Mouse (Mus musculus): ENCODE data around the gene Acer2. TPM values are rescaled to one million over a fixed set of nuclear protein-coding genes. Genes with fewer than 3 reads are reported as not detected.

The Acer2 gene
- polyA plus RNA-seq, 1 experiment from 2014 or later: 36.0 TPM

GRCm38 (mm10) chr4:86923476-86924055 lies 49.4 kb downstream of the Acer2 start:
- H3K9ac ChIP-seq: no peak overlapping the region
- H3K4me3 ChIP-seq: no peak overlapping the region
- no peak overlapping the region for H3K4me2 ChIP-seq
- no peak for ATAC-seq (ENCODE audit: insufficient number of reproducible peaks, low FRiP score)
- H3K36me3 ChIP-seq: peaks cover 7% of the 10 kb centered on the region; the same call in 1 of the 2 replicates
- WGBS: 74% methylated on average over 3 of the region's 3 CpGs
- no peaks in the 10 kb centered on the region for H3K9me3 ChIP-seq (replicated peaks)
- no peaks in the 10 kb centered on the region for H3K4me1 ChIP-seq (replicated peaks)
- no peak overlapping the region for H3K27ac ChIP-seq (ENCODE audit: poor library complexity, severe bottlenecking)
- H3K27me3 ChIP-seq (replicated peaks): no peaks in the 10 kb centered on the region

- Histone ChIP-seq H3K9ac (no peak overlapping the region), H3K4me2 (0 out of 2 replicates have a peak overlapping the region, but pooled peaks have one; percentile 20), H3K27ac (ENCODE audit: poor library complexity, severe bottlenecking) (no peak overlapping the region), H3K9me3 (replicated peaks) (no peaks in the 10 kb centered on the region), H3K4me3 (no peak overlapping the region), H3K27me3 (replicated peaks) (no peaks in the 10 kb centered on the region), H3K36me3 (peaks cover 4% of the 10 kb centered on the region; the same call in 1 of the 2 replicates), H3K4me1 (replicated peaks) (no peaks in the 10 kb centered on the region)
- ATAC-seq (ENCODE audit: insufficient number of reproducible peaks, low FRiP score): no peak
- WGBS: 8% methylated on average over 9 of the region's 9 CpGs
Observed at GRCm38 (mm10) chr4:86924804-86925458, 50.7 kb downstream of the Acer2 start.

GRCm38 (mm10) chr4:86926997-86927396 lies 52.8 kb downstream of the Acer2 start:
- ATAC-seq (ENCODE audit: insufficient number of reproducible peaks, low FRiP score): no peak
- WGBS: 81% methylated on average over 3 of the region's 3 CpGs
- Histone ChIP-seq H3K4me1 (replicated peaks) (no peaks in the 10 kb centered on the region), H3K9ac (no peak overlapping the region), H3K27me3 (replicated peaks) (no peaks in the 10 kb centered on the region), H3K4me3 (no peak overlapping the region), H3K9me3 (replicated peaks) (no peaks in the 10 kb centered on the region), H3K36me3 (no peaks in the 10 kb centered on the region), H3K27ac (ENCODE audit: poor library complexity, severe bottlenecking) (no peak overlapping the region), H3K4me2 (no peak overlapping the region)

- H3K4me3 ChIP-seq: peak overlapping the region; percentile 51
- peak overlapping the region; percentile 73 for H3K4me2 ChIP-seq
- H3K36me3 ChIP-seq: 0 out of 2 replicates have a peak, but pooled peaks cover 2% of the 10 kb centered on the region
- WGBS: 83% methylated on average over 7 of the region's 7 CpGs
- no peaks in the 10 kb centered on the region for H3K27me3 ChIP-seq (replicated peaks)
- H3K27ac ChIP-seq (ENCODE audit: poor library complexity, severe bottlenecking): no peak overlapping the region
- no peaks in the 10 kb centered on the region for H3K4me1 ChIP-seq (replicated peaks)
- no peak overlapping the region for H3K9ac ChIP-seq
- no peaks in the 10 kb centered on the region for H3K9me3 ChIP-seq (replicated peaks)
- ATAC-seq (ENCODE audit: insufficient number of reproducible peaks, low FRiP score): 0 out of 2 replicates have a peak, but pooled peaks have one; percentile 27
Observed at GRCm38 (mm10) chr4:86930101-86930635, 56.0 kb downstream of the Acer2 start.

GRCm38 (mm10) chr4:86930636-86931456 lies 56.6 kb downstream of the Acer2 start:
- WGBS: 13% methylated on average over 33 of the region's 33 CpGs
- 0 out of 2 replicates have a peak, but pooled peaks have one; percentile 52 for ATAC-seq (ENCODE audit: insufficient number of reproducible peaks, low FRiP score)
- H3K9ac ChIP-seq: peak overlapping the region; percentile 59
- no peaks in the 10 kb centered on the region for H3K9me3 ChIP-seq (replicated peaks)
- no peaks in the 10 kb centered on the region for H3K4me1 ChIP-seq (replicated peaks)
- peak overlapping the region; percentile 51 for H3K4me3 ChIP-seq
- H3K27ac ChIP-seq (ENCODE audit: poor library complexity, severe bottlenecking): no peak overlapping the region
- H3K4me2 ChIP-seq: peak overlapping the region; percentile 73
- no peaks in the 10 kb centered on the region for H3K27me3 ChIP-seq (replicated peaks)
- H3K36me3 ChIP-seq: 0 out of 2 replicates have a peak, but pooled peaks cover 2% of the 10 kb centered on the region

- Histone ChIP-seq H3K9me3 (replicated peaks) (no peaks in the 10 kb centered on the region), H3K27me3 (replicated peaks) (no peaks in the 10 kb centered on the region), H3K4me2 (no peak overlapping the region), H3K36me3 (0 out of 2 replicates have a peak, but pooled peaks cover 2% of the 10 kb centered on the region), H3K9ac (no peak overlapping the region), H3K4me3 (no peak overlapping the region), H3K4me1 (replicated peaks) (no peaks in the 10 kb centered on the region), H3K27ac (ENCODE audit: poor library complexity, severe bottlenecking) (no peak overlapping the region)
- WGBS: 85% methylated on average over 6 of the region's 6 CpGs
- no peak for ATAC-seq (ENCODE audit: insufficient number of reproducible peaks, low FRiP score)
Observed at GRCm38 (mm10) chr4:86933026-86933425, 58.8 kb downstream of the Acer2 start.

GRCm38 (mm10) chr4:86936217-86936616 lies 62.0 kb downstream of the Acer2 start:
- no peak overlapping the region for H3K4me2 ChIP-seq
- no peaks in the 10 kb centered on the region for H3K9me3 ChIP-seq (replicated peaks)
- H3K4me3 ChIP-seq: no peak overlapping the region
- H3K27ac ChIP-seq (ENCODE audit: poor library complexity, severe bottlenecking): no peak overlapping the region
- no peak for ATAC-seq (ENCODE audit: insufficient number of reproducible peaks, low FRiP score)
- 85% methylated on average over 9 of the region's 9 CpGs for WGBS
- no peak overlapping the region for H3K9ac ChIP-seq
- no peaks in the 10 kb centered on the region for H3K4me1 ChIP-seq (replicated peaks)
- H3K36me3 ChIP-seq: 0 out of 2 replicates have a peak, but pooled peaks cover 2% of the 10 kb centered on the region
- H3K27me3 ChIP-seq (replicated peaks): no peaks in the 10 kb centered on the region

- H3K4me3 ChIP-seq: no peak overlapping the region
- no peaks in the 10 kb centered on the region for H3K9me3 ChIP-seq (replicated peaks)
- no peak for ATAC-seq (ENCODE audit: insufficient number of reproducible peaks, low FRiP score)
- 69% methylated on average over 3 of the region's 3 CpGs for WGBS
- no peaks in the 10 kb centered on the region for H3K27me3 ChIP-seq (replicated peaks)
- no peak overlapping the region for H3K4me2 ChIP-seq
- no peak overlapping the region for H3K27ac ChIP-seq (ENCODE audit: poor library complexity, severe bottlenecking)
- H3K4me1 ChIP-seq (replicated peaks): no peaks in the 10 kb centered on the region
- H3K9ac ChIP-seq: no peak overlapping the region
- H3K36me3 ChIP-seq: 0 out of 2 replicates have a peak, but pooled peaks cover 2% of the 10 kb centered on the region
Observed at GRCm38 (mm10) chr4:86936706-86937105, 62.5 kb downstream of the Acer2 start.

GRCm38 (mm10) chr4:86942656-86943055 lies 68.5 kb downstream of the Acer2 start:
- Histone ChIP-seq H3K4me3 (no peak overlapping the region), H3K4me1 (replicated peaks) (no peaks in the 10 kb centered on the region), H3K36me3 (no peaks in the 10 kb centered on the region), H3K27me3 (replicated peaks) (no peaks in the 10 kb centered on the region), H3K27ac (ENCODE audit: poor library complexity, severe bottlenecking) (no peak overlapping the region), H3K9me3 (replicated peaks) (0 out of 2 replicates have a peak, but pooled peaks cover 2% of the 10 kb centered on the region), H3K4me2 (no peak overlapping the region), H3K9ac (no peak overlapping the region)
- 81% methylated on average over 6 of the region's 6 CpGs for WGBS
- ATAC-seq (ENCODE audit: insufficient number of reproducible peaks, low FRiP score): no peak

- H3K4me2 ChIP-seq: no peak overlapping the region
- WGBS: 59% methylated on average over 6 of the region's 6 CpGs
- H3K4me3 ChIP-seq: no peak overlapping the region
- no peaks in the 10 kb centered on the region for H3K4me1 ChIP-seq (replicated peaks)
- no peak overlapping the region for H3K27ac ChIP-seq (ENCODE audit: poor library complexity, severe bottlenecking)
- no peak overlapping the region for H3K9ac ChIP-seq
- ATAC-seq (ENCODE audit: insufficient number of reproducible peaks, low FRiP score): no peak
- H3K36me3 ChIP-seq: no peaks in the 10 kb centered on the region
- H3K27me3 ChIP-seq (replicated peaks): no peaks in the 10 kb centered on the region
- H3K9me3 ChIP-seq (replicated peaks): 0 out of 2 replicates have a peak, but pooled peaks cover 2% of the 10 kb centered on the region
Observed at GRCm38 (mm10) chr4:86943296-86943695, 69.1 kb downstream of the Acer2 start.

- Histone ChIP-seq H3K27me3 (replicated peaks) (no peaks in the 10 kb centered on the region), H3K27ac (ENCODE audit: poor library complexity, severe bottlenecking) (no peak overlapping the region)
- 79% methylated on average over 1 of the region's 1 CpGs for WGBS
Observed at GRCm38 (mm10) chr4:86948794-86949193, 74.6 kb downstream of the Acer2 start.

More at GRCm38 (mm10) chr4:86948794-86949193, 74.6 kb downstream of the Acer2 start:
- H3K9ac ChIP-seq: no peak overlapping the region
- H3K4me1 ChIP-seq (replicated peaks): no peaks in the 10 kb centered on the region
- no peak for ATAC-seq (ENCODE audit: insufficient number of reproducible peaks, low FRiP score)
- no peak overlapping the region for H3K4me3 ChIP-seq
- no peak overlapping the region for H3K4me2 ChIP-seq
- 0 out of 2 replicates have a peak, but pooled peaks cover 2% of the 10 kb centered on the region for H3K9me3 ChIP-seq (replicated peaks)
- H3K36me3 ChIP-seq: no peaks in the 10 kb centered on the region

Measured in heart, embryonic 12.5 days (tissue).